Mouse (Mus musculus): ENCODE measurements around the gene Dclre1b. TPM values are rescaled to one million over a fixed set of nuclear protein-coding genes. Genes with fewer than 3 reads are reported as not detected.
"Not testable (repeated sequence)": the region's sequence is repeated elsewhere in the genome, so short reads cannot be mapped to it uniquely, and the experiment has no call there.

The Dclre1b gene
- polyA plus RNA-seq (2016; fragmentation: Nextera tagmentation; extraction: Ambion mirVana): 36.4 and 41.5 TPM in 2 replicates

GRCm38 (mm10) chr3:103808891-103809798 is at the start of gene Dclre1b, which contains the start of the genes Ap4b1 and Gm43064:
TSS of gene Dclre1b (minus strand) at chr3:103809444.
TSS of gene Ap4b1 (plus strand) at chr3:103809520.
TSS of gene Gm43064 (plus strand) at chr3:103809573.
- H3K36me3 ChIP-seq (replicated peaks): peaks cover 48% of the 10 kb centered on the region
- H3K4me1 ChIP-seq: peaks cover 17% of the 10 kb centered on the region
- no peaks in the 10 kb centered on the region for H3K9me3 ChIP-seq
- H3K27me3 ChIP-seq (replicated peaks; ENCODE audit: low read depth, poor library complexity, severe bottlenecking): no peaks in the 10 kb centered on the region
- H3K4me3 ChIP-seq: peak within 1 kb of the TSS; percentile 89
- peak; percentile 97 for DNase-seq (ENCODE audit: low spot score)
- peak within 1 kb of the TSS; percentile 93 for H3K27ac ChIP-seq (replicated peaks)
- whole genome bisulfite sequencing: under 1% methylated on average over 68 of the region's 70 CpGs

- 92% methylated on average over 6 of the region's 6 CpGs for WGBS
- DNase-seq (ENCODE audit: low spot score): no peak
- H3K27me3 ChIP-seq (replicated peaks; ENCODE audit: low read depth, poor library complexity, severe bottlenecking): no peaks in the 10 kb centered on the region
- no peaks in the 10 kb centered on the region for H3K4me1 ChIP-seq
- H3K4me3 ChIP-seq: no peak overlapping the region
- H3K27ac ChIP-seq (replicated peaks): no peak overlapping the region
- H3K36me3 ChIP-seq (replicated peaks): no peaks in the 10 kb centered on the region
- no peaks in the 10 kb centered on the region for H3K9me3 ChIP-seq
Observed at GRCm38 (mm10) chr3:103857977-103858563, 48.8 kb upstream of the Dclre1b start.

GRCm38 (mm10) chr3:103857036-103857805 is 48.0 kb upstream of the Dclre1b start:
- Histone ChIP-seq H3K27me3 (replicated peaks; ENCODE audit: low read depth, poor library complexity, severe bottlenecking) (no peaks in the 10 kb centered on the region), H3K27ac (replicated peaks) (no peak overlapping the region), H3K9me3 (no peaks in the 10 kb centered on the region), H3K4me1 (no peaks in the 10 kb centered on the region), H3K4me3 (no peak overlapping the region), H3K36me3 (replicated peaks) (no peaks in the 10 kb centered on the region)
- DNase-seq (ENCODE audit: low spot score): no peak
- 91% methylated on average over 7 of the region's 7 CpGs for WGBS

GRCm38 (mm10) chr3:103853804-103854203 is 44.6 kb upstream of the Dclre1b start:
- no peaks in the 10 kb centered on the region for H3K36me3 ChIP-seq (replicated peaks)
- no peaks in the 10 kb centered on the region for H3K4me1 ChIP-seq
- no peak overlapping the region for H3K4me3 ChIP-seq
- H3K27me3 ChIP-seq (replicated peaks; ENCODE audit: low read depth, poor library complexity, severe bottlenecking): no peaks in the 10 kb centered on the region
- WGBS: 71% methylated on average over 8 of the region's 8 CpGs
- no peak for DNase-seq (ENCODE audit: low spot score)
- no peak overlapping the region for H3K27ac ChIP-seq (replicated peaks)
- no peaks in the 10 kb centered on the region for H3K9me3 ChIP-seq

GRCm38 (mm10) chr3:103852565-103853299 is 43.5 kb upstream of the Dclre1b start:
- 74% methylated on average over 3 of the region's 3 CpGs for WGBS
- DNase-seq (ENCODE audit: low spot score): peak; percentile 10

DNA sequence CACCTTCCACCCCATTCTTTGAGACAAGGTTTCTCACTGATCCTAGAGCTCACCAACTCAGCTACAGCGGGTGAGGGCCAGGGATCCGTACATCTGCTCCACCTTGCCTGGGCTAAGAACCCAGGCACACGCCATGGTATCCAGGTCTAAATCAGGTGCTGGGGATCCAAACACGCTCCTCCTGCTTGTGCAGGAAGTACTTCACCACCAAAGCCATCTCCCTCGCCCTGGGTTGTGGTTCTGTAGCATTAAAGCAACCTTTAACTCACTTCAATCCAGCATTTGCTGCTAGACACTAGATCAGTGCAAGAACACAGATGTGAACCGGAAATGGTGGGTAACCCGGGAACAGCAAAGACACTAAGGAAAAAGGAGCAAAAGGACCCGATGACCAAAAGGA is 42.6 kb upstream of the Dclre1b start:
- 87% methylated on average over 8 of the region's 8 CpGs for WGBS
- DNase-seq (ENCODE audit: low spot score): no peak
- no peaks in the 10 kb centered on the region for H3K27me3 ChIP-seq (replicated peaks; ENCODE audit: low read depth, poor library complexity, severe bottlenecking)
- no peaks in the 10 kb centered on the region for H3K36me3 ChIP-seq (replicated peaks)
- no peaks in the 10 kb centered on the region for H3K4me1 ChIP-seq
- no peak overlapping the region for H3K27ac ChIP-seq (replicated peaks)
- no peaks in the 10 kb centered on the region for H3K9me3 ChIP-seq
- no peak overlapping the region for H3K4me3 ChIP-seq

More at GRCm38 (mm10) chr3:103852565-103853299, 43.5 kb upstream of the Dclre1b start:
- Histone ChIP-seq H3K27ac (replicated peaks) (no peak overlapping the region), H3K4me1 (no peaks in the 10 kb centered on the region), H3K27me3 (replicated peaks; ENCODE audit: low read depth, poor library complexity, severe bottlenecking) (no peaks in the 10 kb centered on the region), H3K9me3 (no peaks in the 10 kb centered on the region), H3K4me3 (no peak overlapping the region), H3K36me3 (replicated peaks) (no peaks in the 10 kb centered on the region)

- no peaks in the 10 kb centered on the region for H3K27me3 ChIP-seq (replicated peaks; ENCODE audit: low read depth, poor library complexity, severe bottlenecking)
- WGBS: 93% methylated on average over 6 of the region's 6 CpGs
- DNase-seq (ENCODE audit: low spot score): no peak
- no peak overlapping the region for H3K27ac ChIP-seq (replicated peaks)
- no peaks in the 10 kb centered on the region for H3K36me3 ChIP-seq (replicated peaks)
- H3K4me1 ChIP-seq: no peaks in the 10 kb centered on the region
- H3K4me3 ChIP-seq: no peak overlapping the region
- H3K9me3 ChIP-seq: no peaks in the 10 kb centered on the region
Observed at GRCm38 (mm10) chr3:103851481-103851880, 42.2 kb upstream of the Dclre1b start.

GRCm38 (mm10) chr3:103850644-103851363 is 41.6 kb upstream of the Dclre1b start:
- Histone ChIP-seq H3K27me3 (replicated peaks; ENCODE audit: low read depth, poor library complexity, severe bottlenecking) (no peaks in the 10 kb centered on the region), H3K9me3 (no peaks in the 10 kb centered on the region), H3K36me3 (replicated peaks) (no peaks in the 10 kb centered on the region), H3K27ac (replicated peaks) (no peak overlapping the region), H3K4me1 (no peaks in the 10 kb centered on the region), H3K4me3 (no peak overlapping the region)
- 82% methylated on average over 9 of the region's 9 CpGs for WGBS
- DNase-seq (ENCODE audit: low spot score): no peak

DNA sequence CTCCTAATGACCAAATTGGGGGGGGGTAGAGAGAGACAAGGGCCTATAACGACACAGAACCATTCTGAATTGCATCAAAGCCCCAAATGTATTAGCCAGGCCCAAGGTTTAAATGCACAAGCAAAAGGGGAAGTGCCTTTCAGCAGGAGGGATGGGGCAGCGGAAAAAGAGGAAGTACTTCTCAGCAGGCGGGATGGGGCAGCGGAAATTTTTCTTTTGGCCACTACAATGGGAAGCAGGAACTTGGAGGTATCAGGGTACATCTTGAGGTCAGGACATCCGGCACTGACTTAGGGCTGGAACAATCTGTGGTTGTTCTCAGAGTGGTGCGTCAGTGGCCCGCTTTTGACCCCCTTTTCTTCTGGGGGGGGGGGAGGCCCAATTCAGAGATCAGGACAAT is 31.7 kb upstream of the Dclre1b start:
- not testable (repeated sequence) for DNase-seq (ENCODE audit: low spot score); H3K27me3 ChIP-seq (replicated peaks; ENCODE audit: low read depth, poor library complexity, severe bottlenecking); H3K9me3 ChIP-seq; H3K36me3 ChIP-seq (replicated peaks); H3K27ac ChIP-seq (replicated peaks); H3K4me3 ChIP-seq; H3K4me1 ChIP-seq
- 90% methylated on average over 7 of the region's 7 CpGs for WGBS

DNA sequence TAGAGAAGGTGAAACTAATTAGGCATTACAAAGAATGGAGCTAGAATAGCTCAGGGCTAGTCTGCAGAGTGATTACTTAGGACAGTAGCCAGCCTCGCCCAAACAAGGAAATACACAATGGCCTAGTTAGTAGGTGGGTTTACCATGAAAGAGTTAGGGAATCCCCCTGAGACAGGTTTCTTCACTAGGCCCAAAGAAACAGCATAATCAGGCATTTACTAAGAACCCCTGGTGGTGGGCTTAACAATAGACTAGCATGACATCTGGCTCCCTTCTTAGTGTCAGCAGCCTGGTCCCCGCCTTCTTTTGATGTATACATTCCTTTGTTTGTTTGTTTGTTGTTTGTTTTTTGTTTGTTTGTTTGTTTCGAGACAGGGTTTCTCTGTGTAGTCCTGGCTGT is 31.0 kb upstream of the Dclre1b start:
- H3K4me3 ChIP-seq: not testable (repeated sequence)
- WGBS: 85% methylated on average over 3 of the region's 3 CpGs

DNA sequence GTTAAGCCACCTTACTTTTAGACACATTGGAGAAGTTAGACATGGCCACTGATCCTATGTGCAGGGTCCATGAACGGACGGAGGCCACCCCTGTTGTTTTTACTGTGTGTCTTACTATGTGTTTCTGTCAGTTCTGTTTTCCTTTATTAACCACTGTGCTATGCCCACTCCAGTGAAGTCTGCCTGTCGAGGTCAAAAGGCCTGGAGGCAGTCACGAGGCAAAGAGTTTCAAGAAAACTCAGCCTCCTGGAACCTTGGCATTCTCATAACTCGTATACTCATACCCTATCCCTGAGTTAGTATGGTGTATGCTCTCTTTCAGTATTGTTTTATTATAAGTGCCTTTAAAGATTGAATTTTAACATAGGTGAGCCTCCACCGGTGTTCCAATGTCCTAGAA is 30.5 kb upstream of the Dclre1b start:
- H3K9me3 ChIP-seq: no peaks in the 10 kb centered on the region
- no peaks in the 10 kb centered on the region for H3K27me3 ChIP-seq (replicated peaks; ENCODE audit: low read depth, poor library complexity, severe bottlenecking)
- no peak overlapping the region for H3K4me3 ChIP-seq
- 89% methylated on average over 6 of the region's 6 CpGs for WGBS
- no peaks in the 10 kb centered on the region for H3K4me1 ChIP-seq
- no peak for DNase-seq (ENCODE audit: low spot score)
- no peaks in the 10 kb centered on the region for H3K36me3 ChIP-seq (replicated peaks)
- H3K27ac ChIP-seq (replicated peaks): no peak overlapping the region

More for the DNA sequence above, 31.0 kb upstream of the Dclre1b start:
- H3K9me3 ChIP-seq; DNase-seq (ENCODE audit: low spot score); H3K36me3 ChIP-seq (replicated peaks); H3K27me3 ChIP-seq (replicated peaks; ENCODE audit: low read depth, poor library complexity, severe bottlenecking); H3K4me1 ChIP-seq; H3K27ac ChIP-seq (replicated peaks): not testable (repeated sequence)

Data from embryonic facial prominence, embryonic 10.5 days (tissue).